Mouse (Mus musculus) B cell, adult (primary cell): ENCODE results near the gene Eci2. TPM values are rescaled to one million over a fixed set of nuclear protein-coding genes. Genes with fewer than 3 reads are reported as not detected.

Experiments
- total RNA-seq: library from RNA; stranded (reverse); gene quantifications from 4 replicates; pipeline ENCODE4 v1.2.4, GENCODE M21; 2023; ENCODE audit not compliant: inconsistent age

The Eci2 gene
- total RNA-seq = 19.5 to 27.7 TPM (median 21.4 TPM) in 4 replicates

GRCm38 (mm10) chr13:35026879-35027278 is at the start of gene Eci2:
Eci2 (minus strand) TSS chr13:35027096.

GRCm38 (mm10) chr13:34963511-34964397 is 63.1 kb downstream of the Eci2 start, which contains the start of gene Eci3:
Eci3 (minus strand) TSS chr13:34963810.

Other genes starting within 250 kb of the Eci2 start
- 170 to 188 TPM (median 177 TPM) in 4 replicates for gene Prpf4b, start 151.8 kb downstream of the Eci2 start, total RNA-seq
- gene Fam217a, start 102.8 kb downstream of the Eci2 start, total RNA-seq = not detected in 4 replicates
- not detected in 4 replicates for gene 4933417A18Rik, start 102.7 kb downstream of the Eci2 start, total RNA-seq
- gene Eci3, start 63.3 kb downstream of the Eci2 start, total RNA-seq = not detected in 4 replicates